Mouse (Mus musculus): ENCODE data around the gene Crabp1.

Gene Crabp1

DNA sequence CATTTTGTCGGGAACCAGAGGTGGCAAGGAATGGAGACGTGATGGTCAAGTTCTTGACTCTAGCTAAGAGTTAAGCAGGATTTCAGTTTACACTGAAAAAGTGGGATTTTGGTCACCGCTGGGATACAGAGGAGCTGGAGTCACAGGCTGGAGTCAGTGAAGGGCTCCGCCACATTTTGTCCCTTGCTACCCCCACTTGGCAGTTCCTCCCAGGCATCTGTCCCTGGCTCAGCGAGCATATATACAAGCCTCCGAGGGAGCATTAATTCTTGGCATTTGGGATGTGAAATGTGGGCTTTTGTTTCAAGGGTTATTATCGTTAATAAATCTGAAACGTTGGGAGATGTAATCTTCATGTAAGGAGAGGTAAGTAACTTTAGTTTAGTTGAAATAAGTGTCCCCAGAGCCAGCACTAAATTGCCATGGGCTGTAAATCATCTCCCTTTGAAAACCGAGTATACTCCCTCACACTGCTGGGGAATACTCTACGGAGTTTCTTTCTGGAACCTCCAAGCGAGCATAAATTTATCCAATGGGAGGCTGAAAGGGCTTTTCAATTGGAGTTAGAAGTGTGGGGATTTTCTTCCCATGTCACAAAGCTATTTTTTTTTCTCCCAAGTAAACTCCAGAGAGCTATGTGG lies 5.7 kb downstream of the Crabp1 start:
- DNase-seq (ENCODE audit: low read depth, low spot score): no peak

DNA sequence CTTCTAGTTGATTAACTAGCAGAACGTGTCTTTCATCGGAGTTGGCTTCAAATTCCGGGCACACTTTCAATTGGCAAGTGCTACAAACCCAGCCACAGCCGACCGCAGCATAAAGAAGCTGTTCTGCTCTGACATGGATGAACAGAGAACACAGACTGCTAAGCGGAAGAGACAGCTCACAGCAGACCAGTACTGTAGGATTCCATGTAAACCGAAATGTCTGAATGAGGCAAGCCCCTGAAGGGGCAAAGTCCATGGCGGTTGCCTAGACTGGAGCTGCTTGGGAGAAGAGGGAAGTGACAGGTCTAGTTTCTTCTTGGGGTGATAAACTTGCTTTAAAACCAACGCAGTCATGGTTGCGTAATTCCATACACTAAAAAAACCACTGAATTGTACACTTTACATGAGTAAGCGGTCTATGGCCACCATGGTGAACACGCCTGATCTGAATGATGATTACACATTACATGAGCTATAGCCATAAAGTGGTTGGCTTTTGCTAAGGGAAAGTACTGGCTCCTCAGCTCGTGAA lies 12.0 kb downstream of the Crabp1 start:
- no peak for DNase-seq (ENCODE audit: low read depth, low spot score)

DNA sequence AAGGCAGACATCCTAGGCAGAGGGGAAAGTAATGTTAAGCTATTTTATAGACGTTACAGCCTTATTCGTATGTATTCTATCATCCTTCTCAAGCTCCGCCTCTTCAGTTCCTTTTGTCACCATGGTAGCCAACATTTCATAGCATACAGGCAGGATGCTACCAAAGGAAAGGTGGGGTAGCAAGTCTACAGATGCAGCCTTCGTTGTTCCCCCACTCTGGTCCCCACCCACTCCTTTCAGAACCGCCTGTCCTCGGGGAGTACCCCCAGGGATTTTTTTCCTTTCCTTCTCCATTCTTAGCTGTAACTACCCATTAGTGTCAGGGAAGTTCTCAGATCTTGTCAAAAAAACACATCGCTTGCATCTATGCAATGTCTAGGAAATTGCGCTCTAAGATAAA lies 14.7 kb downstream of the Crabp1 start:
- DNase-seq (ENCODE audit: low read depth, low spot score): no peak

DNA sequence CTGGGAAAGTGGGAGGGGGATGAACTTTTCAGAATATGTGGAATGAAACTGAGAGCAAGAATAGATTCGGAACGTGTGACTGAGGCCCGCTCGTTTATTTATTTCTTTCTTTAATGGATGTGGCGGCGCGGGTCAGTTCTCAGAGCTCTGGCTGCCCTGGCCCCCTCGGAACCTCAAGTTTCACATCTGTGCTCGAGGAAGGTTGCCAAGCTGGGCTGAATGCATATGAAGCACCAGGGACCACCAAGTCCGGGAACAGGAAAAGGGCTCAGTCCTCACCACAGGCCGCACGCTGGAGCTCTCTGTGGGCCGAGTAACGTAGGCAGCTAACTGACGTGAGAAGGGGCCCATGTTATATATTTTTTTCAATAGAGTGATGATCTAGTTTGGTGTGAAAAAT lies 18.0 kb downstream of the Crabp1 start:
- DNase-seq (ENCODE audit: low read depth, low spot score): no peak

DNA sequence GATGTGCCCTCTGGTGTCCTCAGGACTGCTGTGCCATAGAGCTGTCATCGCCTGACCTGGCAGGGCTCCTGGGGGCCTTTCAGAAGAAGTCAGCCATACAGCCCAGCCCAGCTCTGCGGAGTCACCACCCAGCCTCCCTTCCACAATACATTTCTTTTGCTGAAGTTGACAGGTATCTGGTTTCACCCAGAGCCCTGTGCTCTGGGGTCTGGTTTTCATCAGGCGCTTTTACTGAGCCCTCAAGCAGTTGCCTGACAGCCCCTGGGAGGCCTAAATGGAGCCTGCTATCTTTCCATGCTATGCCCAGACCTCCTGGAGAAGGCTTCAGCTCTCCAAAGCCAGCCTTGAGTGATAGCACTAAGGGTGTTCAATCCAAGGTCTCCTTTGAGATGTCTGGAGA lies 19.5 kb downstream of the Crabp1 start:
- DNase-seq (ENCODE audit: low read depth, low spot score): no peak

DNA sequence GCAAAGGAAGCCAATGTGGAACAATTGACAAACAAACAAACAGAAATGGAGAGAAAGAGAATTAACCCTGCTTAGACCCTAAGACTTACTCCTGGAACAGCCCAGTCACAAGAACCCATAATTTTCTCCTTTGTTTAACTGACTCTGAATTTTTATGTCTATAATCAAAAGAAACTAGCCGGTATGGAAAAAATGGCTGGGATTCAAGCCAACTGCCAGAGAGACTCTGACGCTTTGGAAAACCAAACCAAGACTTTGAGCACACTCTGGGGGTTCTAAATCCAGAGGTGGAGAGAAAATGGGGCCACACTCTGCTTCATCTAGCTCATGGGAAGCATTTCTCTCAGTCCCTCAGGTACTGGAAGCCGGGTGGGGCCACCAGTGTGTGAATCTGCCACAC lies 20.7 kb downstream of the Crabp1 start:
- DNase-seq (ENCODE audit: low read depth, low spot score): no peak

DNA sequence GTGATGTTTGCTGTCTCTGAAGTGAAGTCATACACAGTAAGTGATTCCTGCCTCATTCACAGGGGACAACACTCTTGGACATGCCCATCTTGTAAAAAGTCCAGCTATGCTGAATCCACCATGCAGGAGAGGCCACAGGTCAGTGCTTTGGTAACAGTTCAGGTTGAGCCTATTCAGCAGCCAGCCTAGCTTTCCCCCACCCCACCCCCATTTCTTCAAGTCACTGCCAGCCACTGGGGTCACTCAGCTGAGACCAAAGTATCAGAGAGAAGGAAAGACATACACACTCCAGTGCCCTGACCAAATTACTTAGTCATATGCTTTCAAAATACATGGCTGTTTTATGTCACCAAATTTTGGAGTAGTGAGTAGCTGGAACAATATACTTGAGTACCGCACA lies 21.5 kb downstream of the Crabp1 start:
- no peak for DNase-seq (ENCODE audit: low read depth, low spot score)

DNA sequence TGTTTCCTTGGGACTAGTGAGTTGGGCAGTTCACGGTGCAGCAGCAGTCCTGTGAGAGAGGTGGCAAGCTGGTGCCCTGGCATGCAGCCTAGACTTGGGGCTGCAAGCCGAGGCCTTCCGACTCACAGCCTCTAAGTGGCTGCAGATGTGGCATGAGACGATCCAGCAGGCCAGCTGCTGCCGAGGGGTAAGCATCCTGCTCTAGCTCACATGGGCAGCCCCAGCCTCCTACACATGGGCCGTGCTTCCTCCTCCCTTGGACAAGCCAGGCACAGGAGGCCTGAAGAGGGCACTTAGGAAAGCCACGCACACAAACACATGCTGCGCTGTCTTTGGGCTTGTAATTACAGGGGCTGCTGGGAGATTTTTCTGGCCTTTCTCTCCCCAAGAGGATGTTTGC lies 23.2 kb downstream of the Crabp1 start:
- peak; percentile 7 for DNase-seq (ENCODE audit: low read depth, low spot score)

DNA sequence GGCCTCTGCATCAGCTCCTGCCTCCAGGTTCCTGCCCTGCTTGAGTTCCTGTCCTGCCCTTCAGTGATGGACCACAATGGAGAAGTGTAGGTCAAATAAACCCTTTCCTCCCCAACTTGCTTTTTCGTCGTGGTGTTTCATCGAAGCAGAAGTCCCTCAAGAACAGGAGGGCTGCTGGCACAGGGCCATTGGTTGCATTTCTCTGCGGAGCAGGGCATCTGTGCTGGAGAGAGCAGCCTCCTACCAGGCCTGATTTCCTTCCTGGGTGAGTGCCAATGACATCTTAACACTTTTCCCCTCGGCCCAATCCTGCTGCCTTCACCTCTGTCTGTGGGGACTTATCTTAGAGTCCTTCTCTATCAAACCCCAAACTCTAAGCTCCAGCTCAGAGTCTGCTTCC lies 25.7 kb downstream of the Crabp1 start:
- DNase-seq (ENCODE audit: low read depth, low spot score): no peak

DNA sequence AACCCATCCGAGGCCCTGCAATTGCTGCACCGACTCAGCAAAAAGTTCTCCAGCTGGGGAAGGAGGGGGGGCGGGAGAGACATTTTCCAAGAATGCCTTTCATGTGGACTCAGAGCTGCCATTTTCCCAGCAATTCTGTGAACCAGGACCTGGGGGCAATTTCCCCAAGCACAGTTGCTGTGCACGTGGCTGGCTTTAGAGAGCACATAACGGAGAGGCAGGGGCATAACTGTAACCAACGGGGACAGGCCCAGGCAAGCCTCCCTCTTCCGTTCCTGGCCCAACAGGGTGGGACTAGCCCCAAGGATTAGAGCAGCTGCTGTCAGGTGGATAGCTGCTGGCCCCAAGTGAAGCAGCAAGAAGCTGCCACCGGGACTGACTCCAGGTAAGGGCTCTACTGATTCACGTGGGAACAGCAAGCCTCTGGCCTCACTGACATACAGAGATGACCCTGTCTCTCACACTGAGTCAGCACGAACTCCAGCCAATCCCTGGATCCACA lies 37.0 kb downstream of the Crabp1 start:
- DNase-seq (ENCODE audit: low read depth, low spot score): peak; percentile 32

DNA sequence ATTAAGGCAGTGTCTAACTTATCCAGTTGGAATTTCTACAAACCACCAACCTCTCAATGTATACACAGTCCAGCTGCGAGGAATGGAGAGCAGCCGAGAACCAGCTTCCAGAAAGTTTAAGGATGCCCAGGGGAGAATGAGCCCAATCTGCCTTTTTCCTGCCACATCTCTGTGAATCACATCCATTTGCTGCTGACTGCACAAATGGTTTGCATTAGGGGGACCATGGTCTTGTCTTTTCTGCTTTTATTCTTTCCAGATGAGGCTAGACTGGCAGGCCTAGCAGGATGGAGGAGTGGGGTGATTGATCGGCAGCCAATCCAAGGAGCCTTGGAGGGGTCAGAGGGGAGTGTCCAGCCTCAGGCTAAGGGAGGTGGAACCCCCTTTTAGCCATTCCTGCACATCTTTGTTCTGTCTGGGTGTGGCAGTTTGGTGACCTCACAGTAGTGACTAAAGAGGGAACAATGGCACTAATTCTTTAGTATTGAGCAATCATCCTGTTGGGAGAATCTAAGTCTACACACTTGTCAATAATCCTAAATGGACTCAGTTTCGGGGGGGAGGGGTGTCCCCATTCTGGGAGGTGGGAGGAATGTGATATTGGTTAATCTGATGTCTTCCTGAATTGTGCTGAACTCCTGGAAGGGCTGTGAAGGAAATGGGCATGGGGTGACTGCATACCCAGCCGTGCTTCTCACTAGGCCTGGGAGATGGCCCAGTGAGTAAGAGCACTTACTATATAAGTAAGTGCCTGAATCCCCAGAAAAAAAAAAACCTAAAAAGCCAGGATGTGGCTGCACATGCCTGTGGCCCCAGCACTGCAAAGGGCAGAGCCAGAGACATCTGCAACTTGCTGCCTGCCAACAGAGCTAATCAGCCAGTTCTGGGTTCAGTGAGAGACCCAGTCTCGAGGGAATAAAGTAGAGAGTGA lies 38.5 kb downstream of the Crabp1 start:
- DNase-seq (ENCODE audit: low read depth, low spot score): peak; percentile 7

DNA sequence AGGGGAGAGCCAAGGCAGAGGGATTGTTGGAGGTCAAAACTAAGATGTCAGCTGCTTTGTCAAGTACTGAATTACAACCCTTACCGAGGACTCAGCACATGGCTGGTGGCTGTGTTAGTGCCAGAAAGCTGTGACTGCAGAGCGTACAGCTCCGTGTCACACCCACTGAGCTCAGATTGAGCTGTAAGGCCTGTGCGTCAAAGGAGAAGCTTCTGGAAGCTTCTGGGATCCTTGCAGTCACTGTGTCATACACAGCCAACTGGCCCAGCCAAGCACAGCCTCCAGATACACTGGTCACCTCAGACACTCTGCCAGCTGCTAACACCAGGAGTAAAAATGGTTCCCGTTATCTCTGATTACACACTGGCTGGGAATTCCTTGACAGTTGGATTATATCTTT lies 39.8 kb downstream of the Crabp1 start:
- peak; percentile 53 for DNase-seq (ENCODE audit: low read depth, low spot score)

DNA sequence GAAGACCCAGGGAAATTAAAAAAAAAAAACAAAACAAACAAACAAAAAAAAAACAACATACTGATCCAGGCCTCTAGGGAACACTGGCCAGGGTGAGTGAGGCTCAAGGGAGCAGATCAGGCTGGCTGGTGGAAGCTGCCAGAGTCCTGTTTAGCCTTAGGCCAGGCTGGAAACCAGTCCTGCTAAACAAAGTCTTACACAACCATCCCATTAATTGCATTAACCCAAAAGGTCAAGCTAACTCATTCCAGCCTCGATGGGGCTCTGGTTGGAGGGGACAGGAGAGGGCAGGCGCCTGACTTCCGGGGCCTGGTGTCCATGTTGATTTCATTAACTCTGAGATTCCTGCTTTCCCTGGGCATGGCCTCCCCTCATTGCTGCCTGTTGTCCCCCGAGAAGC lies 43.2 kb downstream of the Crabp1 start:
- no peak for DNase-seq (ENCODE audit: low read depth, low spot score)

DNA sequence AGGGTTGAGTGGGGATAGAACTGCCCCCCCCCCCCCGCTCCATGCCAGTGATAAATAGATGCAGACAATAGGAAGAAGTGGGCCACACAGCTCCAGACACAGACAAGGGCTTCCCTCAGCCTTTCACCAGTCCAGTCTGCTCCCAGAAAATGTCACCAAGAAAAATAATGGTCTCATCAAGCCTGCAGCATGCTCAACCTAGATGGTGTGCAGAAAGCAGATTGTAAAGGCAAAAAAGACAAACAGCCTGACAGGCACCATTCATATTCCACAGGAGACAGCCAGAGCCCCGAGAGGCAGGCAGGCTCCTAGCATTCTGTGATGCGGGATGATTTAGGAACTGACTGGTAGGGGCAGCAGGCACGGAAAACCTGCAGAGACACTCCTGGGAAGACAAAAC lies 45.4 kb downstream of the Crabp1 start:
- DNase-seq (ENCODE audit: low read depth, low spot score): no peak

DNA sequence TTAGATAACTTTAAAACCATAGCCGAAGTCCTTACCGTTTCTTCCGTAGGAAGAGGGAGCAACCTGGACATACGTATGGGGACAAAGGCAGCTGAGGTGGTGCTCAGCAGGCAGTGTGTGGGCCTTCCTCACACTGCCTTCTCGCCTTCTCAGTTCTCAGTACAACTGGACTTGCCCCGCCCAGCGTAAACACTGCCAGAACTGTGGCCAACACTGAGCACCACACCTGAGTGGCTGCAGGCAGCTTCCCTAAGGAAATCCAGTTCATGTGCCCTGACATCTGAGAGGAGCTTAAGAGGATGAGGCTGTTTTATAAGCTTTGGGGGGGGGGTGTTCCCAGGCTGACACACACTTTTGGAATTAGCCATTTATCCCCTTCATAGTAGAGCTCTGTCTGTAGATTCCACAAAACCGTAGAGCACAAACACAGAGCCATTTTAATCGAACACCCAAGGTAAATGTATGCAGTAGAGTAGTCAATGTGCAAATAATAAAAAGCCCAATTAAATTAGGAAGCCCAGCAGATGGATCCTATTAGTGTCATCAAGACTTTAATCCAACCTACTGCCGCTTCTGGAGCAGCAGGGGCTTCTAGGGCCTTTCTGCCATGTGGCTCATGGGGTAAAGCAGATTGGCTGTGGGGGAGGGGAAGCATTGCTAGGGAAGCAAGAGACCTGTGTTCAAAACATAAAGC lies 52.1 kb downstream of the Crabp1 start:
- no peak for DNase-seq (ENCODE audit: low read depth, low spot score)

DNA sequence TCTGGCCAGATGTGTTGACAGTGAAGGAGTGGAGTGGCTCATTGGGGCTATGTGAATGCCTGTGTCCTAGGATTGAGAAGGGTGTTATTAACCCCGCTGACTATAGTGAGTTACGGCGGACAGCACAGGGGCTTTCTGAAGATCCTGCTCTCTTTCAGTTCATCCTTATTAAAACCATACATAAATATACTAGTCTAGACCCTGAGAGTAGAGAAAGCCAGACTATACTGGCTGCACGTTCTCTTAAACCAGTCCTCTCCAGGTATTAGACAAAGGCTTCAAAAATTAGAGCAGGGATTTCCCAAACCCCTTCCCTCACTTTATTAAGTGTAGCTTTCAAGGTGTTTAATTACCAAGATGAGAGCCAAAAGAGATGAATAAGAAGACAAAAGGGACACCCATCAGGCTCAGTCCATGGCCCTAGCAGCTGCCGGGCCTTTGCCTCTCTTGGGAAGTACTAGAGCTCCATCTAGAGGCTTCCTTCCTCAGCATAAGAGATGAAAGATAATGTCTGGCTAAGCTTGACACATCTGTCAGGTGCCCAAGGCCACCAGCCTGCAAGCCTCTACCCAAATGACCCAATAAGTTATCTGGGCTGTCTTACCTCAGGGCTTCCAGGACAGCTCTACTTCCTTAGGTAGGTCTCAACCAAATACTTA lies 57.0 kb downstream of the Crabp1 start:
- DNase-seq (ENCODE audit: low read depth, low spot score): peak; percentile 23

Measured in skeletal muscle tissue, adult 2 months (tissue).